Mouse (Mus musculus) effector memory CD4-positive, alpha-beta T cell, adult 7 months (primary cell): ENCODE measurements around the gene Mthfsl. TPM values are rescaled to one million over a fixed set of nuclear protein-coding genes. Genes with fewer than 3 reads are reported as not detected.

ENCODE experiments used
- polyA plus RNA-seq: library from polyadenylated mRNA; unstranded; fragments of 100-300 nt; shearing (Covaris generic); gene quantifications from one replicate; pipeline ENCODE4 v1.2.1, GENCODE M21; 2017

Mthfsl gene
- 86.9 TPM for polyA plus RNA-seq

DNA sequence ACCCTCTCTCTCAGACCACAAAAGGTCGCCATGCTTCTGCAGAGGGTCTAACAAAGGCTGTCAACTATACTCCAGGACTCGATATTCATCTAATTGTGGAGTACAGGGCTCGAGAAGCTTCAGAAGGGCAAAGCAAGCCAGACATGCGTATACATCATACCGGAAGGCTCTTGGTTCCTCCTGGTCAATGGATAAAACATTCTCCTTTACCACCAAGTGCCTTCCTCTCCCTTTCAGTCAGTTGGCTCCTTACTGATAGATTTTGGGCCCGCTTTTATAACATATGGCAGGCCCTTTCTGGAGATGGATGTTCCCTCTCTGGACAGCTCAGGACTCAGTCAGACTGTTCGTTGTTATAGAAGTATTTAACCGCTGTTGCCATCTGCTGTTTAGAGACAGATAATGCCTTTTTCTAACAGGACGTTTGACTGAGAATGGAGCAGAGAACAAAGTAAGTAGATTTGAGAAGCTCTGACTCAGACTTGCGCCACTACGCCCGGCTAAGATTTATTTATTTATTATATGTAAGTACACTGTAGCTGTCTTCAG, at the start of gene Mthfsl:
Gene Mthfsl (minus strand): TSS at position 308 of the 549 bp plus-strand sequence.

DNA sequence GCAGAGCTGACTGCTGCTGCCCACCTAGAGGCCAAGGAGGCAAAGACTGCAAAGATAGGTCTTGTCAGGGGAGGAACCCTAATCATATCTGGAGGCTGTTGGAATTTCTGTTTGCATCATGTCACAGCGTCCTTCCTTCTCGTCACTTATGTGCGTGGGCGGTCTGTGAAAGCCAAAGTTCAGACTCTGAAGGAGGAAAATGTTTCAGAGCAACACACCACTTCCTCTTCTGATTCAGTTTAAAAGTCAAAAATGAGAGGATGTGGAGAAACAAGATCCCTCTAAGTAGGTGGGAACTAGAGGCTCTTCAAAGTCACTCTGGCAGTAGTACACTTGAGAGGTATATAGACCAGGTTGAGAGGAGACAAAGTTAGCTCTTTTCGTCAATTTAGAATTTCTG, 11.6 kb upstream of the Mthfsl start, which contains the start of gene Bcl2a1d:
Gene Bcl2a1d (minus strand): TSS at position 187 of the 400 bp plus-strand sequence.

Other genes with a start within 250 kb of the Mthfsl start
- gene Syncrip, start 237.7 kb downstream of the Mthfsl start, polyA plus RNA-seq = 94.7 TPM
- gene Zfp949, start 172.3 kb downstream of the Mthfsl start, polyA plus RNA-seq = 23.2 TPM
- gene Trim43a, start 139.4 kb downstream of the Mthfsl start, polyA plus RNA-seq = not detected
- 814 TPM for gene Bcl2a1d, start 11.6 kb upstream of the Mthfsl start, polyA plus RNA-seq
- gene Trim43c, start 118.9 kb upstream of the Mthfsl start, polyA plus RNA-seq = not detected
- gene Bcl2a1a, start 236.6 kb upstream of the Mthfsl start, polyA plus RNA-seq = 1.8 TPM